9 mouse cellular contexts compared by ENCODE assay signal in genomic region chr10:128913219-128913618, GRCm38 (mm10). TPM values are rescaled to one million over a fixed set of nuclear protein-coding genes. Genes with fewer than 3 reads are reported as not detected.
DNase-seq lines count a peak whose midpoint lies in the region; ATAC-seq and TF ChIP-seq lines count a peak whose summit lies in the region.
"Had no signal": no experiment of that assay in that cellular context is flagged by ENCODE, and none has a peak within 500 bp of the region (broad histone marks: within the 10 kb centered on the region; RNA-seq: fewer than 3 reads in every experiment).

No protein-coding gene starts in this region.

- H3K36me3 ChIP-seq in kidney, embryonic 16.5 days (ENCODE audit: insufficient read depth, low read length) = peaks cover 43% of the 10 kb centered on the region
- no peaks in the 10 kb centered on the region for H3K36me3 ChIP-seq in liver, adult 2 months (ENCODE audit: control insufficient read depth, insufficient read depth, low read length)
- peaks cover 9% of the 10 kb centered on the region for H3K36me3 ChIP-seq in neural tube, embryonic 12.5 days

- peak overlapping the region; percentile 43; the same call in 1 of the 2 replicates for H3K9ac ChIP-seq in kidney, embryonic 16.5 days (replicated peaks; ENCODE audit: low read length)
- H3K9ac ChIP-seq in liver, adult 2 months (ENCODE audit: low read depth, low read length) = no peak overlapping the region
- H3K9ac ChIP-seq in neural tube, embryonic 12.5 days = no peak overlapping the region

- TF ChIP-seq CTCF in liver, adult 2 months (IDR thresholded peaks at IDR 0.05; ENCODE audit: low read depth, low read length) = peak; percentile 79

- TF ChIP-seq POLR2A in liver, adult 2 months (IDR thresholded peaks at IDR 0.05; ENCODE audit: extremely low read depth, insufficient read depth, low read length) = no peak

- H3K4me2 ChIP-seq in kidney, embryonic 16.5 days (replicated peaks; ENCODE audit: low read depth, low read length) = no peak overlapping the region
- no peak overlapping the region for H3K4me2 ChIP-seq in neural tube, embryonic 12.5 days (replicated peaks)

- 0 out of 2 replicates have a peak, but pooled peaks cover under 1% of the 10 kb centered on the region for H3K79me2 ChIP-seq in liver, adult 2 months (ENCODE audit: control insufficient read depth, insufficient read depth, low read length)

- H3K4me3 ChIP-seq in kidney, embryonic 16.5 days (ENCODE audit: low read length) = no peak overlapping the region
- no peak overlapping the region for H3K4me3 ChIP-seq in liver, adult 2 months (ENCODE audit: insufficient read depth, low read depth, low read length)
- no peak overlapping the region for H3K4me3 ChIP-seq in neural tube, embryonic 12.5 days
- H3K4me3 ChIP-seq: erythroblast, embryonic 14.5 days had no signal

- H3K9me3 ChIP-seq in kidney, embryonic 16.5 days (ENCODE audit: low read length) = no peaks in the 10 kb centered on the region
- no peaks in the 10 kb centered on the region for H3K9me3 ChIP-seq in neural tube, embryonic 12.5 days

- 8% methylated on average over 5 of the region's 5 CpGs for WGBS in kidney, embryonic 16.5 days
- 13% methylated on average over 5 of the region's 5 CpGs for WGBS in liver, adult 2 months
- WGBS in neural tube, embryonic 12.5 days = 8% methylated on average over 5 of the region's 5 CpGs

- H3K27me3 ChIP-seq in kidney, embryonic 16.5 days (ENCODE audit: insufficient read depth, low read length) = no peaks in the 10 kb centered on the region
- 0 out of 2 replicates have a peak, but pooled peaks cover 2% of the 10 kb centered on the region for H3K27me3 ChIP-seq in liver, adult 2 months (ENCODE audit: control insufficient read depth, insufficient read depth, low read length)
- no peaks in the 10 kb centered on the region for H3K27me3 ChIP-seq in neural tube, embryonic 12.5 days (replicated peaks)

- intact Hi-C loops in gastrocnemius, postnatal 36 days (cut with DNase I) = no loop called here

- H3K27ac ChIP-seq in kidney, embryonic 16.5 days (ENCODE audit: low read length) = 0 out of 2 replicates have a peak overlapping the region, but pooled peaks have one; percentile 13
- no peak overlapping the region for H3K27ac ChIP-seq in liver, adult 2 months (replicated peaks; ENCODE audit: insufficient read depth, low read depth, low read length)
- H3K27ac ChIP-seq in neural tube, embryonic 12.5 days = no peak overlapping the region

- DNase-seq in 416B (ENCODE audit: low read depth) = peak; percentile 86
- DNase-seq in adrenal gland, adult 2 months = peak; percentile 87
- DNase-seq in embryo, embryonic 11 days = peak; percentile 93
- peak; percentile 79 to 82 for DNase-seq in gastrocnemius, postnatal 36 days
- DNase-seq in liver, adult 2 months (ENCODE audit: extremely low read depth, low read depth, low spot score) = peak; percentile 74
- peak; percentile 81 for DNase-seq in telencephalon, adult 2 months (ENCODE audit: low read depth, low spot score)

- peaks cover 24% of the 10 kb centered on the region for H3K4me1 ChIP-seq in kidney, embryonic 16.5 days (ENCODE audit: insufficient read depth, low read length)
- no peaks in the 10 kb centered on the region; the same call in none of the 2 replicates for H3K4me1 ChIP-seq in liver, adult 2 months (ENCODE audit: control insufficient read depth, insufficient read depth, low read length)
- H3K4me1 ChIP-seq in neural tube, embryonic 12.5 days = peaks cover 17% of the 10 kb centered on the region; the same call in 1 of the 2 replicates

- no peak for ATAC-seq in kidney, embryonic 16.5 days (ENCODE audit: low FRiP score, low TSS enrichment)
- peak; percentile 42 for ATAC-seq in neural tube, embryonic 12.5 days (ENCODE audit: low FRiP score, low read depth)

RNA-seq across cellular contexts. Expression of gene Rdh5, which starts 9.5 kb away (rescaled TPM):
- total RNA-seq in adrenal gland, adult 2 months (2021) = 10 to 100 TPM; 11.2 to 15.9 TPM
- polyA plus RNA-seq in adrenal gland, adult 2 months (2012; rRNA removed) = 24.3 and 29.3 TPM in 2 replicates
- 1 to 10 TPM; 3.5 to 4.1 TPM for total RNA-seq in gastrocnemius, postnatal 36 days (2021)
- polyA plus RNA-seq in kidney, embryonic 16.5 days (2015; fragmentation: Nextera tagmentation; extraction: Ambion mirVana) = 17.7 and 20.5 TPM in 2 replicates
- 30.4 and 33.8 TPM in 2 replicates for total RNA-seq in liver, adult 2 months (2014; rRNA removed)
- 86.2 and 91.8 TPM in 2 replicates for polyA plus RNA-seq in liver, adult 2 months (2012; rRNA removed)
- polyA plus RNA-seq in neural tube, embryonic 12.5 days (2016; fragmentation: Nextera tagmentation; extraction: Ambion mirVana) = 13.5 and 15.7 TPM in 2 replicates

RNA-seq across cellular contexts. Expression of gene Bloc1s1, which starts 10.6 kb away (rescaled TPM):
- total RNA-seq in adrenal gland, adult 2 months (2021) = 100 to 1,000 TPM; 174 to 223 TPM
- polyA plus RNA-seq in adrenal gland, adult 2 months (2012; rRNA removed) = 99.2 and 115 TPM in 2 replicates
- total RNA-seq in gastrocnemius, postnatal 36 days (2021) = 100 to 1,000 TPM; 146 to 165 TPM
- 227 and 234 TPM in 2 replicates for polyA plus RNA-seq in kidney, embryonic 16.5 days (2015; fragmentation: Nextera tagmentation; extraction: Ambion mirVana)
- 91.1 and 106 TPM in 2 replicates for total RNA-seq in liver, adult 2 months (2014; rRNA removed)
- polyA plus RNA-seq in liver, adult 2 months (2012; rRNA removed) = 192 and 226 TPM in 2 replicates
- polyA plus RNA-seq in neural tube, embryonic 12.5 days (2016; fragmentation: Nextera tagmentation; extraction: Ambion mirVana) = 227 and 233 TPM in 2 replicates

RNA-seq across cellular contexts. Expression of gene Cd63, which starts 12.4 kb away (rescaled TPM):
- 100 to 1,000 TPM; 279 to 433 TPM for total RNA-seq in adrenal gland, adult 2 months (2021)
- polyA plus RNA-seq in adrenal gland, adult 2 months (2012; rRNA removed) = 38.2 and 44.2 TPM in 2 replicates
- 100 to 1,000 TPM in 1 of 2 experiments, 10 to 100 TPM in 1; 94.8 to 103 TPM for total RNA-seq in gastrocnemius, postnatal 36 days (2021)
- 775 and 850 TPM in 2 replicates for polyA plus RNA-seq in kidney, embryonic 16.5 days (2015; fragmentation: Nextera tagmentation; extraction: Ambion mirVana)
- total RNA-seq in liver, adult 2 months (2014; rRNA removed) = 4.1 and 5.2 TPM in 2 replicates
- 2.9 and 4.4 TPM in 2 replicates for polyA plus RNA-seq in liver, adult 2 months (2012; rRNA removed)
- polyA plus RNA-seq in neural tube, embryonic 12.5 days (2016; fragmentation: Nextera tagmentation; extraction: Ambion mirVana) = 199 and 208 TPM in 2 replicates

RNA-seq across cellular contexts. Expression of gene Itga7, which starts 20.4 kb away (rescaled TPM):
- 10 to 100 TPM in 1 of 2 experiments, 1 to 10 TPM in 1; 8.4 to 25.6 TPM for total RNA-seq in adrenal gland, adult 2 months (2021)
- 19.6 and 32.5 TPM in 2 replicates for polyA plus RNA-seq in adrenal gland, adult 2 months (2012; rRNA removed)
- total RNA-seq in gastrocnemius, postnatal 36 days (2021) = 10 to 100 TPM; 47.9 to 60.1 TPM
- polyA plus RNA-seq in kidney, embryonic 16.5 days (2015; fragmentation: Nextera tagmentation; extraction: Ambion mirVana) = 3.9 and 4.0 TPM in 2 replicates
- total RNA-seq in liver, adult 2 months (2014; rRNA removed) = 4.6 and 4.9 TPM in 2 replicates
- 9.5 and 11.0 TPM in 2 replicates for polyA plus RNA-seq in liver, adult 2 months (2012; rRNA removed)
- 7.9 and 8.3 TPM in 2 replicates for polyA plus RNA-seq in neural tube, embryonic 12.5 days (2016; fragmentation: Nextera tagmentation; extraction: Ambion mirVana)
- polyA plus RNA-seq: erythroblast, embryonic 14.5 days had no signal

RNA-seq across cellular contexts. Expression of gene Gdf11, which starts 21.7 kb away (rescaled TPM):
- total RNA-seq in adrenal gland, adult 2 months (2021) = 1 to 10 TPM; 1.8 to 2.3 TPM
- 0.55 and 0.99 TPM in 2 replicates for polyA plus RNA-seq in adrenal gland, adult 2 months (2012; rRNA removed)
- 1 to 10 TPM; 2.8 to 5.8 TPM for total RNA-seq in gastrocnemius, postnatal 36 days (2021)
- polyA plus RNA-seq in kidney, embryonic 16.5 days (2015; fragmentation: Nextera tagmentation; extraction: Ambion mirVana) = 6.8 and 7.8 TPM in 2 replicates
- 0.09 and 0.13 TPM in 2 replicates for total RNA-seq in liver, adult 2 months (2014; rRNA removed)
- 0.04 and 0.05 TPM in 2 replicates for polyA plus RNA-seq in liver, adult 2 months (2012; rRNA removed)
- polyA plus RNA-seq in neural tube, embryonic 12.5 days (2016; fragmentation: Nextera tagmentation; extraction: Ambion mirVana) = 20.1 and 20.4 TPM in 2 replicates
- polyA plus RNA-seq: erythroblast, embryonic 14.5 days had no signal
